Mouse (Mus musculus): Measurements from ENCODE around the gene Gm20388.

Gene Gm20388

DNA sequence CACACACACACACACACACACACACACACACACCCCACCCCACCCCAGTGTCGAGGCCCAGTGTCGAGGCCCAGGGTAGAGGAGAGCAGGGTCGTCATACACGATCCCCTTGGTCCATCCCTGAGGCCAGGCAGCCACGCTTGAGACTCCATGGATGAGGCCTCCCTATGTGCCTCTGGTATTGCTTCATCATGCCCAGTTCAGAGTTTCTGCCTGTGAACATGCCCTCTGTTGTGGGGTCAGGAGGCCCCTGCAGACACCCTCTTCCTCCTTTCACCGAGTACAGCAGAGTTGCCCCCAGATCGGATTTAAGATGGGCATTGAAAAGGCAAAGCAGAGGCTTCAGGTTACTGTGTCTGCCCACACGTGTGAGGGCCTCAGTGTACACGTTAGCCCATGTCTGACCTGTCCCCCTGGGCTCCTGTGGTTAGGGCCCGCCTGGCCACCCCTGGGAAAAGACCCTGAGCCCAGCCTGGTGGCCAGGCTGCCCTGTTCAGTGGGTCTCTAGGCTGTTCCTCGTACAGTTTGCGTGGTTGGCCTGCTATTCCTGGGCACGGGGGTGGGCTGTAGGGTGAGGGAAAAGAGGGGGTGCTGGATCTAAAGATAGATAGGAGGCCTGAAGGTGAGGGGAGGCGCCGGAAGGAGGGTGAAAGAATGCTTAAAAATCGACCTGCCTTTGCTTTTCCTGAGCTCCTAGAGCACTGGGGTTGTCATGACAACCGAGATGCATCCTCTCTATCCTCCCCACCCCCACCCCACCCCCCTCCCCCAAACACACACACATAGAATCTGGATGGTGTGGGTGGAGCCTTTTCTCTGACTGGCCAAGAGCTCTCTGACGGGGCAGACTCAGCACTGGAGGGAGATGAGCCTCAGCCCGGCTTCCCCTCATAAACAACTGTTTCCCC is 1860.5 kb downstream of the Gm20388 start:
- intact Hi-C loops (cut with DNase I) = no loop called here

DNA sequence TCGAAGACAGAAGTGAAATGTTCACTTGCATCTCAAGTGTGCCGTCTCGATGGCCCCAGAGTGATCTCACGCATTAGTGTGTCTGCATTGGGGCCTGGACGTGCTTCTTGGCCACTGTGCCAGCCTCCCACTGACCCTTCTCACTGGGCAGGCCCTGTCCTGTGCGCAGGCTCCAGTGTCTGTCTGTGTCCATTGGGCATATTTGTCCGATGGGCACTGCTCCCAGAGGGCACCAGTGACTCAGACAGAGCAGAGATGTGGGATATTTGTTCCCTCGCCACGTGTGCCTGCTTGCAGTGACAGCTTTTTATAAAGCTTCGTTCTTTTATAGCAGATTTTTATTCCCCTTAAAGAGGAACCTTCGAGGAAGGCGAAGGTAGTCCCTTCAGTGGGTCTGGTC is 1863.2 kb downstream of the Gm20388 start:
- intact Hi-C loops (cut with DNase I) = no loop called here

DNA sequence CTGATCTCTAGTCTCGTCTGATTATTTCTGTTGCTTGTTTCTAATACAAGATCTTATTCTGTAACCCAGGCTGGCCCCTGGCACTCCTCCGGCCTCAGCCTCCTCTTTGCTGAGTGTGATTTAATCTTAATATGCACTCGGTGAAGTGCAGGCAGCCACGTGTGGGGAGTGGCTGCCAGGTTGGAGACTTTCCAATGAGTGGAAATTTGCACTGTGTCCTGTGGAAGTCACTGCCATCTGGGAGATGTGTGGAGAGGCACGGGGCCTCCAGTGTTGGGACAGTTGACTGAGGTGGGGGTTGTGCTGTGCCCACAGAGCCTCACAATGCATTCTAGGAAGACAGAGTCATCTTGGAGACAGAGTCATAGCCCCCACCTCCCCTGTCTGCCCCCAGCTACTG is 1871.9 kb downstream of the Gm20388 start:
- intact Hi-C loops (cut with DNase I) = no loop called here

DNA sequence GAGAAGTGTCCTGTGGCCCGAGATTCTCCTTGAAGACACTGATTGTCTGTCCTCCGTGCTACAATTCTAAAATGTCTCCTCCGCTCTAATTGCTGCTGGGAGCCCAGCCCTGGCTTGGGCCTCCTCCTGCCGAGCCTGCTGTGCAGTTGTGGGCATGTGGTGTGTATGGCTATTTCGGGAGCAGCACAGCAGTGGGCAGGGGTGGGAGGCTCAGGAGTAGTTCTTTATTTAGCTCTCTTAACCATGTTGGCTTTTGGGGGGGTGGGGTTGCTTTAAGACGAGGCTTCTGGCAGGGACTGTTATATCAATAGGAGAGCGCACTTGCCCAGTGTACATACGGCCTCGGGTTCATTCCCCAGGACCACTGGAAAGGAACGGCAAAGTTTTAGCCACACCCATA is 1875.9 kb downstream of the Gm20388 start:
- intact Hi-C loops (cut with DNase I) = no loop called here

DNA sequence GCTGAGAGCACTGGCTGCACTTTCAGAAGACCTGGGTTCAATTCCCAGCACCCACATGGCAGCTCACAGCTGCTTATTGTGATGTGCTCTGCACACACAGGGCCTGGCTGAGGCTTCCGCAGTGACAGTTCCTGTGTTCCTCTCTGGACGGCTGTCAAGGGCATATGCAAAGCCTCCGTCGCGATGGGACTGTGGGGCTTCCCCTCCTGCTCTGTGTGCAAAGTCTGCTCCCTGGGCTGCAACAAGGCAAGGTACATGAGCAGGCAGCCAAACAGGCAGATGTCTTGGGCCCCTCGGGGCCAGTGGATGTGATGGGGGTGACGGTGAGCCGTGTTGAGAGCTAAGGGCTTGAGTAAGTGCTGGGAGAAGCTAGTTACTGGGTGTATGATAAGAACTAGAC is 1878.1 kb downstream of the Gm20388 start:
- intact Hi-C loops (cut with DNase I) = no loop called here

DNA sequence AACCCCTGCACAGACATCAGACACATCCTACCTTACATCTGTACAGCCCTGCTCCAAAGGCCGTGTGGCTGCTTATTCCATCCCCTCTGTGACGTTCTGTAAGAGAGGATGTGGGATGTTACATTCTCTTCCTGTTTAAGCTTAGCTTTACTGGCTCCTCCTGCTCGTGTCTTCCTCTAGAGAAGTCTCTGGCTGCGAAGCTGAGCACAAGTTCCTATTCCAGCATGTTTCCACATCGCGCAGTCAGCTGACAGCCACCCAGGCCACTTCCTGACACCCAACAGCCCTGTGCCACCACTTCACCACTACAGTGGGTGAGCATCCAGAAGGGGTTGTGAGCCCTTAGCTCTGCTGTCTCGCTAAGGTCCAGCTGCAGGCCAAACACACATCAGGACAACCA is 1881.5 kb downstream of the Gm20388 start:
- intact Hi-C loops (cut with DNase I) = no loop called here

DNA sequence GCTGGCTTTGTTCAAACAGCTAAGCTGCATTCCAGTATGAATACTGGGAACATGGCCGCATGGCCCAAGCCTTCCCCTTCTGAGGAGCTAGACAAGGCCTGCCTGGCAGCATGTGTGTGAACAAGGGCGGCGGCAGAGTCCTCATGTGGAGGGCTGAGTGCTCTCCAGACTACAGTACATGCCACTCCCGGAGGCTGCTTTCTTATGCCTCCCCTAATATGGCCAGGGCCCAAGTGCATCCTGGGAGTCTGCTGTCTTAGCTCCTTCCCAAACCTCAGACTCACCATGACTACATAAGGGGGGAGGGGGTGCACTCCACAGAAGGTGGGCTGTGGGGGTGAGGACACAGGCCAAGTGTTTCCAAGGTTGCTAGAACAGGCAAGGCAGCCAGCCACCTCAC is 1882.0 kb downstream of the Gm20388 start:
- intact Hi-C loops (cut with DNase I) = no loop called here

DNA sequence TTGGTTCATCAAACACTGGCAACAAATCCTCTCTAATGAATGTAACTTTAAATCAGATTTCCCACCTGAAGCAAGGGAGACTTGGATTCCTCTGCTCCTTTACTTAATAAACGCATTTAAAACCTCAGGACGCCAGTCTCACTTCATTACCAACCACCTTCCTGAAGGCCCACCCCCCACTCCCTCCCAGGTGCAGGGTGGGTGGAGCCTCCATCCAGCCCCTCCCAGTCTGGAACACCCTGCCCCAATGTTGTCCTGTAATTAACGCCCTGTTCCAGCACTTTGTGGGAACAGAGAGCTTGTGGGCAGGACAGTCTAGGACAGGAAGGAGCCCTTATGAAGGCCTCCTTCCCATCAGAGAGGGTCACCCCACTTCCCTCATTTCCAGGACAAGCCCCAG is 1883.5 kb downstream of the Gm20388 start:
- intact Hi-C loops (cut with DNase I) = no loop called here

DNA sequence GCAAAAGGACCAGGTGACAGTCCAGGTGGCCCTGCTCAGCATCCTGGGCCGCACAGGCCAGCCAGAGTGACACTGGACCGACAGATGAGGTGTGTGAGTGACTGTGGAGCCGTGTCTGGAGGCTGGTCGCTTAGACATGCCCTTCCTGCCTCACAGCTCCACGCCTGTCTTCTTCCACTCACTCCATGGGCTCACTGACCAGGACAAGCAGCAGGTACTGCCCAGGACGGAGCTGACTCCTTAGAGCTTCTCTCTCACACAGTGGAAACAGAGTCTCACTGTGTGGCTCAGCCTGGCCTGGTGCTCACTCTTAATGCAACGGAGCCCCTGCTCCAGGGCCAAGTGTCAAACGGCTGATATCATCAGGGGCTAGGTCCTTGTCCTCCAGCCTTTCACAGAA is 1884.8 kb downstream of the Gm20388 start:
- intact Hi-C loops (cut with DNase I) = no loop called here

DNA sequence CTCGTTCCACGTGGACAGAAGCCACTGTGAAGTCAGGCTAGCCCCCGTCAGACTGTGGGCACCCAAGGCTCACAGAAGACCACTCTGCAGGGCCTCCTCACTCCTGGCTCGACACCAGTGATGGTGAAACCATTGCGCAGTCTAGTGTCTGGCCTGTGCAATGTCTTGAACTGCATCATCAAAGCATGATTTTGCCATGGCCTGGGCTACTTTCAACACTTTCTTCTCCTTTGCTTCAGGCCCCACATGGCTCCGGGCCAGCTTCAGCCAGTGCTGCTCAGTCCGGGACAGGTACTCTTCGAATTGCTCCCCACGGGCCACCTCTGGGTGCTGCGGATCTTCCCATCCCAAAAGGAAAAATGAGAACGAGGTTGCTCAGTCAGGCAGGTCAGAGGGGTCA is 1885.8 kb downstream of the Gm20388 start:
- intact Hi-C loops (cut with DNase I) = no loop called here

DNA sequence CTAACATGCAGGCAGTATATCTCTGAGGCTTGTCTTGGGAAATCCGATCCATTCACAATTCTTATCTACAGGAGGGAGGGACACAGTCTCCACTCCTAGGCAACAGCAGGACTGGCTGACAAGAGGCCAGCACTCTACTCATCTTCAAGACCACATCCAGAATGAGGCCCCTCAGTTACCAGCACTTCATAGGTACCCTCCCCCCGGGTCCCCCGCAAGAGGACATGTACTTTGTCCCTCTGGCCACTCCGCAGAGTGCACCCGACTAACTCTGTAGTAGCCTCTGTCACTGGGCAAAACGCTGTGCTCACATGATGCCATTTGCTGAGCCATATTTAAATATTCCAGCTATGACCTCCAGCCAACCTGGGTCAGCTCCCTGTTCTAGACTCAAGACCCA is 1887.8 kb downstream of the Gm20388 start:
- intact Hi-C loops (cut with DNase I) = no loop called here

DNA sequence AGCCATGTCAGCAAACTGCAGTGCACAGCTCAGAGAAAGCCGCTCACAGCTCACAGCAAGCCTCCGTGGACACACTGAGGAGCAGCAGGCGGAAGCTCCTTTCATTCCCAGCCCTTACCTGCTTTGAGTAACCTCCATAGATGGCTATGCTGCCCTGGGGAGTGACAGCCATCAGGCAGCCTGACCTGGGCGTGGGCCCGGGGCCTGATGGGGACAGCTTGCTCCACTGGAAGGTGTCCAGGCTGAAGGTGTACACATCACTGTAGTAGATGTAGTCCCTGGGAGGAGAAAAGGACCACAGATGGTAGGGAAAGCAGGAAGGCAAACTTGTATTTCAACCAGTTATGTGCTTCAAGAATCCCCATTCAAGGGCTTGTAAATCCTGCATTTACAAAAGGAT is 1894.2 kb downstream of the Gm20388 start:
- intact Hi-C loops (cut with DNase I) = no loop called here

DNA sequence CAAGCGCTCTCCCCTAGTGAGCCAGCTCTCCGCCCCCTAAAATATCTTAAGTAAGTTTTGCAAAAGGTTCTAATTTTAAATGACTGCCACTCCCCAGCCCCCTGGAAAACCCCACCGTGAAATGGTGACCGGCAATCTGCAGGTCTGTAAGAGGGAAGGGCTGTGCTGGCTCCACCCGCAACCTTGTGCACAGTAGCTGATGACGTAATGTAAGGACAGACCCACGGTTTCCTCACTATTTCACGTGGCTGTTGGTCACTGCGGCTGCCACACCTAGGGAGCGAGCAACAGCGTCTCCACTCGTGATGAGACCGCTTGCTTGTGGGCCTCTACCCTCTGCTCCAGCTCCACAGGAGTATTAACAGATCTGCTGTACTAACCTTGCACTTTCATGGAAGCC is 1895.5 kb downstream of the Gm20388 start:
- intact Hi-C loops (cut with DNase I) = no loop called here

DNA sequence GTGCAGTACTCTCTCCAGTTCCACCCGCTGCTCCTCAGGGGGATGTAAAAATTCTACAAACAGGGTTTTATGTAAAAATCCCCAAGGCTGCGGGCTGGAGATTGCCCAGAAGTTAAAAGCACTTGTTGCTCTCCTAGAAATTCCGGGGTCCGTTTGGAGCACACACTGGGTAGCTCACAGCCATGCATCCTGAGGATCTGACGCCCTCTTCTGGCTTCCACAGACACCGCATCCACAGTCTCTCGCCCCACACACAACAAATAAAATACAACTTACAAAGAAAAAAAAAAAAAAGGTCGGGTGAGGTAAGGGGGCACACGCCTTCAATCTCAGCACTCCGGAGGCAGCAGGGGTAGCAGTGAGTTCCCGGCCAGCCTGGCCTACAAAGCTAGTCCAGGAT is 1897.4 kb downstream of the Gm20388 start:
- intact Hi-C loops (cut with DNase I) = no loop called here

DNA sequence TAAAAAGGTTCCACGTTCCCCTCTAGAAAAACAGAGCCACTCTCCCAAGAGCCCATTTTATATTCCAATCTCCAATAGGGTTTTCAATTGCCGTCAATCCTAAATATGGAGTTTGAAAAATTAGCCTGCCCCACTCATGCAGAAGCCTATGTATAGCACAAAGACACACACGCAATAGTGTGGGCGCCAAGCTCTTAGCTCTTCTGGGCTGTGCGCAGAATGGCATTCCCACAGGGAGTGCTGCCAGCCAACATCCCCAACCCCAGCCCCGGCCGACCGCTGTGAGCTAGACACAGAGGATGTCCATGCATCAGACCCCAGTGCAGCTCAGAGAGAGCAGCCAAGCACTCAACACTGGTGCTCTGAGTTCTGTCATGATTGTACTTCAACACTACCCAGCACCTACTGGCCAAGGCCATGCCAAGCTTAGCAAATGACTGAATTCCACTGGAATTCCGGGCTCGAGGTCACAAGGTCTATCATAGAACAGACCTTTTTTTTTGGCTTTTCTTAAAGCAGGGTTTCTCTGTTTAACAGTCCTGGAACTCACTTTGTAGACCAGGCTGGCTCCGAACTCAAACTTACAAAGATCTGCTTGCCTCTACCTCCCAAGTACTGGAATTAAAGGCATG is 1899.0 kb downstream of the Gm20388 start:
- intact Hi-C loops (cut with DNase I) = no loop called here

DNA sequence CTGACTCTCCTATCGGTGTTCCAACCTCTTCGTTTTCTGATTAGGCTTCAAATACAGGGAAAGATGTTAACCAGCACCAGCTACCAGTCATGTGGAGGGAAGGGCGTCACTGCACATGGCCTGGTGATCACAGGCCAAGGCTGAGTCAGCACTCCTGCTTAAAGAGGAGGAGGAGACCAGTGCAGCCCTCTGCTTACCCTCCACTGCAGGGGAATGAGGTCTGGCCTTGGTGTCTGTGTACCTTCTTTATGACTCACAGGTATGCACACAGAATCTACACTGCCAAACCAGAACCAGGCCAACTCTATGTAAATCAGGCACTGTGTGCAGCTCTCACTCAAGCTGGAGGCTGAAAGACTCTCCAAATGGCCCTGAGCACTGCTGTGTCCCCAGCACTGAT is 1900.9 kb downstream of the Gm20388 start:
- intact Hi-C loops (cut with DNase I) = no loop called here

DNA sequence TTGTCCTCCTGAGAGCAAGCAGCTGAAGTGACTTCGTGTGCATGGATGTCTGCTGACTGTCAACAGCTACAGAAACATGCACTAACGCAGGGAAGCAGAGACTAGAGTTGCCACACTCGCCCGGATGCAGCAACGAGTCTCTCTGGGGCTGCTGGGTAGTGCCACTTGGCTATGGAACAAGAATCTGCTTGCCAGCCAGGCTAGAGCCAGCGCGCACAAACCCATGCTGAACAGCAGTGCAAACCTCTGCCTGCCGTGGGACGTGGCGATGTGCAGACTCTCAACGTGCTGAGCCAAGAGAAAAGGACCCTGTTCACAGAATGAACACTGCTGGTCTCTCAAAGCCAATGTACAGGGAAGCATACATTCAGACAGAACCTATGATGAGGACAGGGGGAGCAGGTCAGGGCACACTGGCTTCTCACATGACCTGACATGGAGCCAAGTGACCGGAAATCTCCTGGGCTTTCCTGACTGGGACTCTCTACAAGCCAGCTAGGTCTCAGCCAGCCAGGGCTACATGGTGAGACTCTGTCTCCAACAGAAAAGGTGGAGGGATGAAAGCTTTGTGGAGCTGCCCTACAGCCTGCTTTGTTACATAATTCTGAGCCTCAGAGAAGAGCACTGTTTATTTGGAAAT is 1901.4 kb downstream of the Gm20388 start:
- intact Hi-C loops (cut with DNase I) = no loop called here

DNA sequence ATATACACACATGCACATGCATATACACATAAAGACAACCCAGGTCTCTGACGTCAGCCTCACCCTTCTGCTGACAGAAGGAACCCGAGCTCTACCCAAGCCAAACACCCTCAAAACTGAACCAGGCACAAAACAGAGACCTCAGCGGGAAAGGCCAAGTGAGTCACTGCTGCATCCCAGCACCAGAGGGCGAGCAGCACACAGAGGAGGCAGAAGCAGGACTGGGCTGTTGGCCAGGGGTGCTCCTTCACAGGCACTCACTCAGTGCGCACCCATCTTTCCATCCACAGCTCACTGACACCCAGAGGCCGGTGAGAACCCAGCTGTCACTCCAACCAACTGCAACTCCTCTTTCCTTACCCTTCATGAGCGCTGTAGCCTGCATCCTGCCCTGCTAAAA is 1907.6 kb downstream of the Gm20388 start:
- intact Hi-C loops (cut with DNase I) = no loop called here

DNA sequence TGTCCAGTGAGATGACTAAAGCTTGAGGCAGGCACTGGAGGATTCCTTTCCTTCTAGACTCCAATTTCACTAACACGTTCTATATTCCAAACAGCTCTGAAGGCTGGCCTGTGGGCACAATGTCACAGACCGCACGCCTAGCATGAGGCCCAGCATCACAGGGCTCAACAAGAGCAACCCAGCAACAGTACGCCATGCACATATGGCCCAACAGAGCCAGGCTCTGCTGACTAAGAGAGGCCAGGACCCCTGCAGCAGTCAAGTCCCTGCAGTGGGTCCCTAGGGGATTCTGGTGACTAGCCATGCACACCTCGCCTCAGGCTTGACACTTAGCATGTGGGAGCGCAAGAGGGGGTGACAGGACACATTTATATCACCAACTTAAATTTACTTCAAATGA is 1910.2 kb downstream of the Gm20388 start:
- intact Hi-C loops (cut with DNase I) = no loop called here

DNA sequence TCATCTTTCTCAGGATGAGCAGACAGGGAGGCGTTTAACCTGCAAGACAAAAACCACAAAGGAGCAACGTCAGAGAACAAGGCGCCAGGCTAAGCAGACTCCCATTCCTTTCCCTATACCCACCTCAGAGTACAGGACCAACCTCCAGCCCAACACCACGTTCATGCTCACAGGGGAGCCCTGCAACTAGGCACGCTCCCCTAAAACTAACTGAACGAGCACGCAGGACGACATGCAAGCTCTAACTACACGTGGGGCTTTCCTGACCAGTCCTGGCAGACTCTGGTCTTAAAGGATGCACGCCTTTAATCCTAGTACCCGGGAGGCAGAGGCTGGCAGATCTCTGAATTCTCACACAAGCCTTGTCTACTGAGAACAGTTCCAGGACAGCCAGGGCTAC is 1910.7 kb downstream of the Gm20388 start:
- intact Hi-C loops (cut with DNase I) = no loop called here

DNA sequence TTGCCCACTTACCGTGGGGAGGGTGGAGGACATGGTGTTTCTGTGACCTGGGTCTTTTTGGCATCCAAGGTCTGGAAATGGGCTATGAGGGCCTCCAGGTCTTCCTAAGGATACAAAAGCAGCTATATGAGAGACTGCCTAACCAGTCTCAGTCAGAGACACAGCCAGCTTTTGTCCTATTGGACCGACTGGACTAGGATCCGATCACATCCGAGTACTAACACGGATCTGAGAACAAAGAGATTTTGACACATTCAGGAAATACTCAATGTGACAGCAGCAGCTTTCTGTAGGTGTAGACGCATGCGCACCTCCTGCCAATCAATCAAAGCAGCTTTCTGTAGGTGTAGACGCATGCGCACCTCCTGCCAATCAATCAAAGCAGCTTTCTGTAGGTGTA is 1911.1 kb downstream of the Gm20388 start:
- intact Hi-C loops (cut with DNase I) = no loop called here

DNA sequence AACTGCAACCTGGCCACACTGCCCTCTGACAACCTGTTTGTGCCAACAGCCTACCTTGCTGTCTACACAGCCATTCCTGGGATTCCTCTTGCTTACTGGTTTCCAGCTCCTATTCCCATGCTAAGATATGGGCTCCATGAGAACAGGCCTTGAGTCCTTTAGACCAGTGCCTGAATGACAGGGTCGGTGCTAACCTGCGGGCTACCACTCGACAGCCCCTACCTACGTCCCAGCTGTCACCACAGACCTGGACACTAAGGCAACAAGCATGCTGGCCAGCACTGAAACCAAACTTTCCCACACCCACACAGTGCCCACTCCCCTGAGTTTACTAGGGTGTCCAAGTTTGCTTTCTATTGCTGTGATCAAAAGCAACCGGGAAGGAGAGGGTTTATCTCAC is 1917.1 kb downstream of the Gm20388 start:
- intact Hi-C loops (cut with DNase I) = no loop called here

Measured in adrenal gland (tissue).